Mouse (Mus musculus) right cerebral cortex, postnatal 14 days (tissue): ENCODE measurements around the gene 4921511M17Rik.
"Not testable (repeated sequence)": the region's sequence is repeated elsewhere in the genome, so short reads cannot be mapped to it uniquely, and the experiment has no call there.

Experiments used
- DNase-seq: peaks from one replicate; pipeline ENCODE4 v3.0.0; 2022

4921511M17Rik gene

GRCm38 (mm10) chrX:154033727-154034126, at the start of gene 4921511M17Rik:
Gene 4921511M17Rik, minus strand, starts transcription at chrX:154033827.
- DNase-seq, result not testable (repeated sequence)

- not testable (repeated sequence) for DNase-seq
These were observed 21.3 kb upstream of the 4921511M17Rik start, which contains the start of gene Gm10057 for GRCm38 (mm10) chrX:154054939-154055338. Gene Gm10057, minus strand, starts transcription at chrX:154055039.

GRCm38 (mm10) chrX:154012540-154012939, 21.1 kb downstream of the 4921511M17Rik start, which contains the start of gene Samt1:
Gene Samt1, minus strand, starts transcription at chrX:154012640.
- not testable (repeated sequence) for DNase-seq

GRCm38 (mm10) chrX:153976914-153977313, 56.7 kb downstream of the 4921511M17Rik start:
- DNase-seq, result not testable (repeated sequence)

GRCm38 (mm10) chrX:153976467-153976866, 57.2 kb downstream of the 4921511M17Rik start:
- not testable (repeated sequence) for DNase-seq

GRCm38 (mm10) chrX:153974450-153974849, 59.2 kb downstream of the 4921511M17Rik start:
- peak; percentile 9 for DNase-seq
